Mouse (Mus musculus) erythroblast, embryonic 14.5 days (primary cell): ENCODE measurements around the gene Gstm1.

ENCODE experiments used
- GATA1 ChIP-seq: IDR thresholded peaks from 2 replicates; pipeline ENCODE4 v1.6.1; 2012; ENCODE audit warnings: low read length, inconsistent platforms, mixed read lengths
- TAL1 ChIP-seq: IDR thresholded peaks from 3 replicates; pipeline ENCODE4 v1.6.1; 2012; ENCODE audit warnings: low read length, inconsistent platforms, mixed read lengths

DNA sequence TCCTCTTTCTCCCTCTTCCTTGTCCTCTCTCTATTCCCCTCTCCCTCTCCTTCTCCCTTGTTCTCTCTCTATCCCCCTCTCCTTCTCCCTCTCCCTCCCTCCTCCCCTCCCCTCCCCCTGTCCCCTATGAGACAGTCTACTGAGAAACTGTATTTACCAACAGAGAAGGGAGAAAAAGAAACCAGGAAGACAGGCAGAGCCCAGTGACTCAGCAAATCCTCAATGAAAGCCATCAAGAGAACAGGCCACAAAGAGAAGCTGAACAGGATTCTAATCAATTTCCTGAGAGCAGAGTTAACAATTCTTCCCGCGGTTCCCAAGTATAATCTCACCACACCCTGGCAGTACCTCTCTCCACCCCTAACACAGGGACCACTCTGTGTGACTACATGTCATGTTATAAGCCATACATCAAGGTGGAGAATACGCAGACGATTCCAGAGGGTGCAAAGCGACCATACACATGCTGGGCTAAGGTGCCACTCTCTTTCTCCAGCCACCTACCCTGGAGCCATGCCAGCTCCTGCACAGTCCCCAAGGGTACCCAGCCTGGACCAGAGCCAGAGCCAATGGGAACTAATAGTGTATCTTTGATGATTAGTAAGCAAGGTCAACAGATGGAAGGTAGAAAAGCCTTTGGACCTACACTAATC lies 53.0 kb downstream of the Gstm1 start:
- no peak for TF ChIP-seq TAL1
- no peak for TF ChIP-seq GATA1
